Mouse (Mus musculus) midbrain, embryonic 10.5 days (tissue): ENCODE results near the gene Rnaseh1. TPM values are rescaled to one million over a fixed set of nuclear protein-coding genes. Genes with fewer than 3 reads are reported as not detected.

Experiments used
- DNase-seq: peaks from one replicate; pipeline ENCODE4 v3.0.0-alpha.2; 2017; ENCODE audit warnings: low spot score
- H3K27ac ChIP-seq: fragments of 300-500 bp; sonication (generic); replicated peaks from 2 replicates; pipeline ENCODE4 v1.5.1; 2016; ENCODE audit warnings: mild to moderate bottlenecking
- H3K27me3 ChIP-seq: fragments of 300-500 bp; sonication (generic); 2 replicates; pipeline ENCODE4 v1.6.1; 2016; ENCODE audit warnings: low read depth, mild to moderate bottlenecking; ENCODE audit not compliant: poor library complexity, severe bottlenecking
- H3K36me3 ChIP-seq: fragments of 300-500 bp; sonication (generic); 2 replicates; pipeline ENCODE4 v1.6.1; 2016; ENCODE audit warnings: mild to moderate bottlenecking, moderate library complexity
- H3K4me1 ChIP-seq: fragments of 300-500 bp; sonication (generic); 2 replicates; pipeline ENCODE4 v1.6.1; 2016
- H3K4me3 ChIP-seq: fragments of 300-500 bp; sonication (generic); 2 replicates; pipeline ENCODE4 v1.5.1; 2016; ENCODE audit warnings: mild to moderate bottlenecking, moderate library complexity
- H3K9me3 ChIP-seq: fragments of 300-500 bp; sonication (generic); replicated peaks from 2 replicates; pipeline ENCODE4 v1.6.1; 2016; ENCODE audit warnings: mild to moderate bottlenecking
- WGBS: fragments of 180-500 bp; shearing (Covaris S2); methylation state at CpG from one replicate; pipeline ENCODE4 v1.1.7; 2016; 5-methylcytosine and 5-hydroxymethylcytosine counted together
- polyA plus RNA-seq: library from polyadenylated mRNA; unstranded; fragments of >200 nt; fragmentation: Nextera tagmentation; extraction: Ambion mirVana; gene quantifications from 2 replicates; pipeline ENCODE4 v1.2.1, GENCODE M21; 2016

The Rnaseh1 gene
- polyA plus RNA-seq = 34.1 and 35.4 TPM in 2 replicates

DNA sequence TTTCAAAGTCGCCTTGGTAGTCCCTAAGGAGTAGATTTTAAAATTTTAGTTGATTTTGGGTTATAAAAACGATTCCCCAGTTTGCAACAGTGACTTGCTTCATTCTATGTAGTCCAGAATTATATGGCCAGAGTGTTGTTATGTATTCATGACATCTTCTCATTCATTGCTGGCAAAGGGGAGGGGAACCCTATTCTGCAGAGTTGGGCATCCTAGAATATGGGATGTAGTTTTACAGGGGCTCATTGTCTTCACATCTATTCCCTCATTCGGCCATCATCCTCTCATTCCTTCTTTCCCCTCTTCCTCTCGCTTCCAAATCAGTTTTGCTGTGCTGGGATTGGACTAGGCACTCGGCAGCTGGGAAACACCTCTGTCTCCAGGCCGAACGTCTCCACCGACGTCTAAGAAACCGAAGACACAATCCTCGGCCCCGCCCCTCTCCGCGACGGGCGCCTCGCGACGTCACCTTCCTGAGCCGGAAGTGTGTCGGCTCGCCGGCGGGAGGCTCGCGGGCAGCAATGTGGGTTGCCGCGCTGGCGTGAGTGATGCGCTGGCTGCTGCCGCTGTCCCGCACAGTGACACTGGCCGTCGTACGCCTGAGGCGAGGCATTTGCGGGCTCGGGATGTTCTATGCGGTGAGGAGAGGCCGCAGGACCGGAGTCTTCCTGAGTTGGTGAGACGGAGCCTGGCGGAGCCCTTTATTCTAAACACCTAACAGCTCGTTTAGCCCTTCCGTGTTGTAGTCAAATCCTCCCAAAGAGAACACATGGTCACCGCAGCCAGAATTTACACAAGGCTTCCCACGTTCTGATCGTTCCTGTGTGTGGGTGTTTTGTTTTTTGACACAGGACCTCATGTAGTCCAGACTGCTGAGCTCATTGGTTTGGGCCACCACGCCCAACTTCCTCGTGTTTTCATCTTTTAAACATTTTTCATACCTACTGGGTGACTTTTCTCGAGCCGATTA, at the start of gene Rnaseh1:
TSS of gene Rnaseh1 (plus strand) at position 462 of the 970 bp plus-strand sequence.
- WGBS = 2% methylated on average over 52 of the region's 52 CpGs
- peak; percentile 90 for DNase-seq
- Histone ChIP-seq H3K9me3 (no peaks in the 10 kb centered on the region), H3K27me3 (peaks cover 5% of the 10 kb centered on the region), H3K27ac (peak within 1 kb of the TSS; percentile 85), H3K4me3 (peak within 1 kb of the TSS; percentile 83), H3K4me1 (peaks cover 16% of the 10 kb centered on the region), H3K36me3 (peaks cover 21% of the 10 kb centered on the region)

DNA sequence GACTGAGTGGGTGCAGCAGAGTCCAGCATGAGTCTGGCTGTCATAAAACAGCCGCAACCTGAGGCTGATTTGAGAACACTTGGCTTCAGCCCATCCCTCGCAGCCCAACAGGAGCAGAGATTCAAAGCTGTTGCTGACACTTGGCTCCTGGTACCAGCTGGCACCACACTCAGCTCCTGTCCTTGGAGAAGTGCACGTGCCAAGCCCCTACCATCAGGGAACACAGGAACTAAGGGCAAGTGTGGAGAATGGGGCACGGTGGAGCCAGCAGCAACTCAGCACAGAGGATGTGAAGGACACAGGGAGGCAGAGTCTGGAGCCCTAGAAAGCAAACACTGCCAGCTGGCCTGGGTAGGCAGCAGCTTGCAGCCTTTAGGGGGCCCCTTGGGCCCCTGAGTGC, 47.1 kb upstream of the Rnaseh1 start:
- DNase-seq = no peak
- H3K4me1 ChIP-seq = peaks cover 24% of the 10 kb centered on the region
- H3K9me3 ChIP-seq = no peaks in the 10 kb centered on the region
- WGBS = 24% methylated on average over 4 of the region's 4 CpGs
- H3K4me3 ChIP-seq = no peak overlapping the region
- no peaks in the 10 kb centered on the region for H3K27me3 ChIP-seq
- peak overlapping the region; percentile 39; the same call in 1 of the 2 replicates for H3K27ac ChIP-seq
- no peaks in the 10 kb centered on the region for H3K36me3 ChIP-seq

DNA sequence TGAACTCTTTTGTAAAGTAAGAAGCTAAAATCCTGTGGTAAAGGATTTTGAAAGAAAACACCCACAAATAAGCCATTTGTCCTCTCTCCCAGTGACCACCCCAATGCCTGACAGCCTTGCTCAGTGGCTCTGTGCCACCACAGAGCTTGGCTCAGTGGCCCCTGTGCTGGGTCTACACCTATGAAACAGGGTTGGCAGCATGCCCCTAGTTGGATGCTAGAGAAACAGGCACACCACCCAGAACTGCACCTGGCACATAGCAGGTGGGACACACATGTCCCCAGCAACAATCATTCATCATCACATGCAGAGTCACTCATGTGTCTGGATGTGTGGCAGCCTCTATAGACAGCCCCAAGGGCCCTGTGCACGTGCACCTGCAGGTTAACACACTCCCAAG, 45.9 kb upstream of the Rnaseh1 start:
- WGBS = 78% methylated on average over 1 of the region's 1 CpGs

DNA sequence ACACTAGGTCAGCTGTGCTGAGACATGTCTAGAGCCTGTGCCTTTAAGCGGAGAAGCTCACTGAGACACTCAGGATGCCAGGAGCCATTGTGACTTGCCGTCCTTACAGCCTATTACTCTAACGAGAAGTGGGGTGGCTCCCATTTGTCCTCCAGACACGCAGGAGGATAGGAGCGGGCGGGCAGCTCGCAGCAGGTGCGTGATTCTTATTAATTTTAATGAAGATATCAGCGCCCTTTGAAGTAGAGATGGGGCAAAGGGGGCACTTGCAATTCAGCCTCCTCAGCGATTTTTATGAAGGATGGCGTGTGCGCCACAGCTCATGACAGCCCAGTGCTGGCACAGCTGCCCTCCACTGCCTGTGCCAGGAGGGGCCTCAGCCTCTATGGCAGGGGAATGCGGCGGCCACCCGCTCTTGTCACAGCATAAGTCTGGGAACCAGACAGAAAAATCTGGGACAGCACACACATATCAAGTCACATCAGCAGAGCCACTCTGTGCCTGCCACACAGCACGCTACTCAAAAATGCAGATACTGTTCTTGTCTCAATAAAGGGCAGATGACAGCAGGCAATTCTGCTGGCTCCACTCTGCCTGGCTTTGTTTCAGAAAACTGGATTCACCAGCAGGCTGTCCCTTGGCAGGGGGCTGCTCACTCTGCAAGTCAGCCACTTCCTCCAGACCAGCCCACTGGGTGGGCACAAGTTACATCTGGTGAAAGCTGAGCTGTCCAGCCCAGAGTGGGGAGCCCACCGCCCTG, 41.7 kb upstream of the Rnaseh1 start:
- H3K36me3 ChIP-seq = no peaks in the 10 kb centered on the region
- WGBS = 75% methylated on average over 17 of the region's 17 CpGs
- DNase-seq = no peak
- H3K4me1 ChIP-seq = peaks cover 8% of the 10 kb centered on the region
- H3K4me3 ChIP-seq = no peak overlapping the region
- H3K27me3 ChIP-seq = no peaks in the 10 kb centered on the region
- no peaks in the 10 kb centered on the region for H3K9me3 ChIP-seq
- no peak overlapping the region; the same call in 1 of the 2 replicates for H3K27ac ChIP-seq

More for the DNA sequence above, 45.9 kb upstream of the Rnaseh1 start:
- Histone ChIP-seq H3K36me3 (no peaks in the 10 kb centered on the region), H3K4me3 (no peak overlapping the region), H3K27me3 (no peaks in the 10 kb centered on the region), H3K9me3 (no peaks in the 10 kb centered on the region), H3K27ac (no peak overlapping the region), H3K4me1 (peaks cover 27% of the 10 kb centered on the region)
- no peak for DNase-seq

DNA sequence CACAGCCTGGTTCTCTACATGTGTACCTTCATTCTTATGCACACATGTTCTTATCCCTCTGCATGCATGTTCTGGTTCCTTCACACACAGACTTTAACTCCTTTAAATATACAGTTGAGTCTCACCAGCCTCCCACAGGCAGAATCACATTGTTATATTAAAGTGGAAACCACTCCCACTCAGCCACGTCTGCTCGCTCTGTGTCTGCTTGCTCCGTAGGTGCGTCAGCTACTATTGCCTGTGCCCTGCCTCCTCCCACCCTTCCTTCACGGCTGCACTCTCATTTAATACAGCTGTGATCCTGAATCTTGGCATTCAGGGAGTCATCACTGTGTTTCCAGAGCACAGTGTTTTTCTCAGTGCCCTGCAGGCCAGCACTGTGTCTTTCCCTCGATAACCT, 37.0 kb upstream of the Rnaseh1 start:
- H3K27me3 ChIP-seq = no peaks in the 10 kb centered on the region
- WGBS = 84% methylated on average over 6 of the region's 6 CpGs
- H3K27ac ChIP-seq = no peak overlapping the region
- peaks cover 4% of the 10 kb centered on the region; the same call in 1 of the 2 replicates for H3K4me1 ChIP-seq
- no peak for DNase-seq
- H3K36me3 ChIP-seq = no peaks in the 10 kb centered on the region
- no peak overlapping the region for H3K4me3 ChIP-seq
- H3K9me3 ChIP-seq = no peaks in the 10 kb centered on the region

DNA sequence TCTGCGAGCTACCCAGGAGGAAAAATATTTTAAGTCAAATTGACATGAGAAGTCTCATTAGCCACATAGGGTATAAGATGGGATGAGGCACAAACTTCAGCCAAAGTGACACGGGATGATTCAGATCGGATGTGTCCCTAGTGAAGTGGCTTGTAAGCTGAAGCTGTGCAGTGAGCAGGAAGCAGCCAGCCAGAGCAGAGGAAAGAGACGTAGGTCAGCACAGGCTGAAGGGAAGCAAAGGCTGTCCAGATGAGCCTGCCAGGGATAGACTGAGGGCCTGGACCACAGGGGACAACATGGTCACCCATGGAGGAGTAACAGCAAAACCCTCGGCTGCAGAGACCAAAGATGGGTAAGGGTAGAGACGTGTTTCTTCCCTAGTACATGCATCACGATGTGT, 35.0 kb upstream of the Rnaseh1 start:
- H3K36me3 ChIP-seq = no peaks in the 10 kb centered on the region
- no peak for DNase-seq

DNA sequence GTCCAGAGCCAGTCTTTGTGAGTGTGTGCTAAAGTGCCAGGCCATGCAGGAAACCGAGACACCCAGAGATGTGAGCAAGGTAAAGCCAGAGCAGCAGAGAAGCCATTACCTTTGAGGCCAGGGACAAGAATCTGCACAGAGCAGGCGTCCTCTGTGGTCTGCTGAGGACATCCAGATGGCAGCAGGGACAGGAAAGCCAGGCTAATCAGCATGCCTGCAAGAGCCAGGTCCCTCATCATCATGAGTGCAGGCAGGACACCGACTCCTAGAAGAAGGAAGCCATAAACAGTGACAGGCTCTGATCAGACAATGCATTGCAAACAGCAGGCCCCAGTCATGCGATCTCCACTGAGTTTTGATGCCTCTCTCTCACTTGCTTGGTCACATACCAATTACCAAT, 32.1 kb upstream of the Rnaseh1 start:
- H3K27ac ChIP-seq = no peak overlapping the region
- H3K4me3 ChIP-seq = no peak overlapping the region
- DNase-seq = no peak
- 67% methylated on average over 4 of the region's 4 CpGs for WGBS
- no peaks in the 10 kb centered on the region for H3K9me3 ChIP-seq
- H3K36me3 ChIP-seq = no peaks in the 10 kb centered on the region
- peaks cover 8% of the 10 kb centered on the region for H3K4me1 ChIP-seq
- no peaks in the 10 kb centered on the region for H3K27me3 ChIP-seq

More for the DNA sequence above, 35.0 kb upstream of the Rnaseh1 start:
- Histone ChIP-seq H3K27ac (no peak overlapping the region), H3K27me3 (no peaks in the 10 kb centered on the region), H3K4me1 (no peaks in the 10 kb centered on the region; the same call in 1 of the 2 replicates), H3K9me3 (no peaks in the 10 kb centered on the region), H3K4me3 (no peak overlapping the region)
- 77% methylated on average over 7 of the region's 7 CpGs for WGBS

DNA sequence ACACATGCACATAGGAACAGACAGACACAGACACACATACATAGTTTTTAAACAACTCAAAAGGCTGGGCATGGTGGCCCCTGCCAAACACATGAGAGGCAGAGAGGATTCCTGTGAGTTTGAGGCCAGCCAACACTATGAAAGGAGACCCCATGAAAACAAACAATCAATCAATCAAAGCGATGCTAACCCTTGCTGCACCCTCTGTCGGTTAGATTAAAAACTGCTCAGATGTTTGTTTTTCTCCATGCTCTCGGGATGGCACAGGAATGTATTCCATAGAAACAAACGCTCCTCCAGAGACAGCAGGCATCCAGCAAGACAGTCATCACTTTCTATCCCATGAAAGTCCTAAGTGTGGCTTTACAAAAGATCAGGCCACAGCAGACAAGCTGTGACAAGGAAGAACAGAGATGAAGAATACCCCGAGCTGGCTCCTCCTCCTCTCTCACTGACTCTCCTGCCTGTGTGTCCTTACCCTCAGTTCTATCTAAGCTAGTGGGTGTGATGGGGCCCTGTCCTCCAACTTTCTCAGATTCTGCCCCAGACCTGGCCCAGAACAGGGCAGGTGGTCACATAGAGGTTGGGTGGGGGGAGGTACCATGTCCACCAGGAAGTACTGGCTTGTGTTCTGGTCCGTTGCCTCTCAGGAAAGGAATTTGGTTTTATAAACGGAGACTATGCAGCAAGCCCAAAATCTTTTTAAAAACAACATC, 27.8 kb upstream of the Rnaseh1 start:
- Histone ChIP-seq H3K9me3 (no peaks in the 10 kb centered on the region), H3K27me3 (no peaks in the 10 kb centered on the region), H3K36me3 (no peaks in the 10 kb centered on the region), H3K4me3 (no peak overlapping the region), H3K4me1 (peaks cover 8% of the 10 kb centered on the region), H3K27ac (no peak overlapping the region)
- no peak for DNase-seq
- 43% methylated on average over 7 of the region's 7 CpGs for WGBS

DNA sequence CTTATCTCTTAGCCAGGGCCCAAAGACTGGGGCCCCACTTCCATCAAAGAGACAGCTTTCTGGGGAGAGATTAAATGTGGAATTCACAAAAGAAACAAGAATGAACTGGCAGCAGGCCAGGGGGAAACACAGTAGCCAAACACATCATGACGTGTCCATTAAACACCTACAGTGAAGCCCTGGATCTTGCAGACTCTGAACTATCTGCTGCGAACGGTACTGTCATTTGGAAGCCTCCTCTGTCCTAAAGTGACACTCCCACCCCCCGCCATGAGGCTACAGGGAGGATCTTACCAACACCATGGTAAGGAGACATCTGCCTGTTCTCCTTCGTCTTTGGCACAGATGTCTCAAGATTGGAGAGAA, 27.3 kb upstream of the Rnaseh1 start:
- Histone ChIP-seq H3K4me3 (no peak overlapping the region), H3K4me1 (peaks cover 8% of the 10 kb centered on the region), H3K27ac (no peak overlapping the region), H3K9me3 (no peaks in the 10 kb centered on the region), H3K36me3 (no peaks in the 10 kb centered on the region), H3K27me3 (no peaks in the 10 kb centered on the region)
- WGBS = 69% methylated on average over 5 of the region's 5 CpGs
- no peak for DNase-seq

DNA sequence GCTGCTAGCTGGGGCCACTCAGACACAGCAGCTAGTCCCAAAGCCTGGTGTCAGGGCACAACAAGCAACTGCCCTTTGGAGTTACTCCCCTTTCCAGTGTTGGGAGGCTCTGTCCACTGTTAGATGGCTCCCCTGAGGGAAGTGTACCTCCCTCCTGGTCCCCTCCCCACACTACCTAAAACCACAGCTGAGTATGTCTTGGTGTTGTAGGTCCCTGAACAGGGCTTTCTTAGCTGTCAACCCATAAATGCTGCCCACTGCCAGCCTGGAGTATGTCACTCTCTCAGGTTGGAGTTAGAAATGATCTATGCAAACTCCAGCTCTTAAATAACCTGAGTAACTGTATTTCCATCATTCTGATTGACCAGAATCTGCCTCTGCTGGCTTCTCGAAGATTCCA, 26.8 kb upstream of the Rnaseh1 start:
- DNase-seq = no peak
- H3K27ac ChIP-seq = no peak overlapping the region
- no peaks in the 10 kb centered on the region for H3K27me3 ChIP-seq
- H3K9me3 ChIP-seq = no peaks in the 10 kb centered on the region
- H3K4me1 ChIP-seq = peaks cover 8% of the 10 kb centered on the region
- no peak overlapping the region for H3K4me3 ChIP-seq
- 92% methylated on average over 1 of the region's 1 CpGs for WGBS
- no peaks in the 10 kb centered on the region for H3K36me3 ChIP-seq

DNA sequence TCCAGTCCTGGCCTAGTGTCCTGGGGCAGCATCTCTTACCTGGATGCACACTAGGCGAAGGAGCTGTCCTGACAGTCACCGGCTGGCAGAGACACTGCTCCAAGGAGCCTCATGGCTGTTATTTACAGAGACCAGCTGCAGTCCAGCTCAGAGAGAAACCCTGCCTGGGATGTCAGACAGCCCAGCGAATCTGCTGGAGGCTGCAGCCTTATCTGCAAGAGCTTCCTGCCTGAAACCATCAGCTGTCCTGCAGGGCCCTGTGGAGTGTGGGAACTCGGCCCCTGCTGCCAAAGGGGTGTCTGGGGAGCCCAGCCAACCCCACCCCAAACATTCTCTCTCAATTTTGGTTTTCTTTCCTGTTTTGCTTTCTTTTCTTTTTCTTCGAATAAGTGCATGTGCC, 26.2 kb upstream of the Rnaseh1 start, which contains the start of gene Colec11:
TSS of gene Colec11 (minus strand) at position 183 of the 400 bp plus-strand sequence.
- Histone ChIP-seq H3K27me3 (no peaks in the 10 kb centered on the region), H3K4me1 (peaks cover 8% of the 10 kb centered on the region), H3K9me3 (no peaks in the 10 kb centered on the region), H3K27ac (no peak within 1 kb of the TSS), H3K4me3 (no peak within 1 kb of the TSS), H3K36me3 (peaks cover 3% of the 10 kb centered on the region)
- no peak for DNase-seq
- 68% methylated on average over 5 of the region's 5 CpGs for WGBS

DNA sequence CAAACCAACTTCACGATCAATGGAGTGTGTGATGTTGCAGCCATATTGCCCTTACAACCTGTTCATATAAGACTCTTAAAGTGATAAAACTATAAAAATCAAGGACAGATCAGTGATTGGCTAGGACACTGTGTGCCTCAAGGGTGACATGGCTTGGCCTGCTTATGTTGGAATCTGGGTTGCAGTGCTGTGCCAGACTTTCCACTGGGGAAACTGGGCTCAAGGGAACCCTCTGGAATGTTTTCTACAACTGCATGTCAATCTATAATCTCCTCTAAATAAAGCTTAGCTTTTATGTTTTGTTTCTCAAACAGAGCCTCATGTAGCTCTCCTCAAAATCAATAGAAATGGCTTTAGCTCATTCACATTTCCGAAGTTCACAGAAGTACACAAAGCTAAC, 25.2 kb upstream of the Rnaseh1 start:
- WGBS = 89% methylated on average over 2 of the region's 2 CpGs

More for the DNA sequence above, 25.2 kb upstream of the Rnaseh1 start:
- Histone ChIP-seq H3K9me3 (no peaks in the 10 kb centered on the region), H3K27me3 (no peaks in the 10 kb centered on the region), H3K27ac (no peak overlapping the region), H3K4me3 (no peak overlapping the region), H3K4me1 (peaks cover 8% of the 10 kb centered on the region), H3K36me3 (peaks cover 14% of the 10 kb centered on the region)
- DNase-seq = no peak
